Mouse (Mus musculus): Measurements from ENCODE around the gene Atp13a2.

DNA sequence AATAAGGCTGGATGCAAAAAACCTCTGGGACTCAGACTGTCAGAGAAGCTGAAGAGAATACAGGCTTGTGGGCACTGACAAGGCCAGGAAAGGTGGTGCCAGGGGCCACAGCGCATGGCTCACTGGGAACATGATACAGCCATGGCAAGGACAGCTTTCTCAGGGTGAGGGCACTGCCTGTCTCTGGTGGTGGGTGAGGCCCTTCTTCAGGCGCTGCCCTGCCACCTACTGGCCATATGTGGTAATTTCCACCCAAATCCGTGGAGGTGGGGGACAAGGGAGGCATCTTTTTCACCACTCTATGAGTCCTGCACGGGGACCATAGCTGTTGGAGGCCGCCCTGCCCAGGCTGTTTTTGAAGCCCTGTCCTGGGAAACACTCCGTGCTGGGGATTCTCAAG, 45.1 kb downstream of the Atp13a2 start:
- peak; percentile 95 for TF ChIP-seq CTCF (IDR thresholded peaks at IDR 0.05; ENCODE audit: extremely low read depth, insufficient read depth, insufficient read length, insufficient replicate concordance)
- TF ChIP-seq POLR2A (IDR thresholded peaks at IDR 0.05; ENCODE audit: low read depth, low read length): no peak
